In the genomic region with DNA sequence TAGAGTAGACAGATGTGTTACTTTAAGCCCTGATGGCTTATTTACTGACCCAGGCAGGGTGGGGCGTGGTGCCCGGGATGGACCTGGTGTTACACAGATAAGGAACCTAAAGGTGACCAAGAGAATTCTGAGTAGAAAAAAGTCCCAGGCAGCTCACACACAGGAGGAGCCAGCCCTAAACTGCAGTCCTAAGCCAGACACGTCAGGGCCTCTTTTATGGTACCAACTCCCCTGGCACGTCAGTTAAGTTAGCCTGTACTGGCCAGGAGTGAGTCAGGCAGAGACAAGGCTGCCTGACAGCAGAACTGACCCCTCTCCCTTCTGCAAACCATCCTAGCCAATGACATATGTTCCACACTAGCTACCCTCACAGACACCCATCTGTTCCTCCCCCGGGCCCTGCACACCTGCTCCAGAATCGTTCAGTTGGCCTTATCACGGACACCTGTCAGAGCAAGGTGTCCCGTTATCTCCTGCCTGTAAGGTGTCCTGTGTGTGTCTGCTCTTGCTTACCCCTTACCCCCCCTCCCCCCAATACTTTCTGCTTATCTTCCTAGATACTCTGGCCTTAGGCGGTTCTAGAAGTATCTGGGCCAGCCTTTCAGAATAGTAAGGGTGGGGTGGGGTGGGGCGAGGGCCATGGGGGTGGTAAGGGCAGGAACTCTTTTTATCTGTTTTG, we compare ENCODE assay signal across 9 mouse cellular contexts.
DNase-seq lines count a peak whose midpoint lies in the region; ATAC-seq lines count a peak whose summit lies in the region.
"Had no signal": no experiment of that assay in that cellular context is flagged by ENCODE, and none has a peak within 500 bp of the region (broad histone marks: within the 10 kb centered on the region; RNA-seq: fewer than 3 reads in every experiment).

No protein-coding gene starts in this region.

- 34% methylated on average over 10 of the region's 10 CpGs for whole genome bisulfite sequencing in lung, embryonic 15.5 days

- no peak overlapping the region for H3K4me3 ChIP-seq in lung, embryonic 15.5 days
- H3K4me3 ChIP-seq: limb, embryonic 15.5 days had no signal

- no peak for DNase-seq in lung, postnatal 14 days
- peak; percentile 86 for DNase-seq in c-Kit-positive CD71-positive TER-119-negative erythroid progenitor cells, embryonic 14.5 days (ENCODE audit: low read depth)
- DNase-seq in induced T-regulatory cell, adult 2 months (ENCODE audit: low read depth): peak; percentile 59
- DNase-seq in spleen, postnatal 36 days (ENCODE audit: low spot score in 2 of 2): peak; percentile 64 to 85
- no peak for DNase-seq in ovary, postnatal 14 days (ENCODE audit: low spot score)
- no peak for DNase-seq in right cerebral cortex, postnatal 4 days
- no peak for DNase-seq in cerebellum, adult 11 months

- peaks cover 55% of the 10 kb centered on the region for H3K4me1 ChIP-seq in lung, embryonic 15.5 days

- H3K27ac ChIP-seq in lung, embryonic 15.5 days: 0 out of 2 replicates have a peak overlapping the region, but pooled peaks have one; percentile 33
- H3K27ac ChIP-seq: limb, embryonic 15.5 days had no signal

- H3K9me3 ChIP-seq in lung, embryonic 15.5 days: no peaks in the 10 kb centered on the region
- H3K9me3 ChIP-seq: limb, embryonic 15.5 days had no signal

- no peak overlapping the region for H3K9ac ChIP-seq in lung, embryonic 15.5 days
- H3K9ac ChIP-seq: limb, embryonic 15.5 days had no signal

- ATAC-seq in lung, embryonic 15.5 days (ENCODE audit: borderline replicate concordance, extremely low read depth, low FRiP score, low TSS enrichment): peak; percentile 23; the same call in 1 of the 2 replicates

- no peaks in the 10 kb centered on the region for H3K36me3 ChIP-seq in lung, embryonic 15.5 days

- no peak overlapping the region for H3K4me2 ChIP-seq in lung, embryonic 15.5 days
- H3K4me2 ChIP-seq: limb, embryonic 15.5 days had no signal

- H3K27me3 ChIP-seq in lung, embryonic 15.5 days: no peaks in the 10 kb centered on the region
- H3K27me3 ChIP-seq: limb, embryonic 15.5 days had no signal

Comparison
In these comparisons a context has a peak if more than half of its experiments do, and no peak if none do; other contexts are left out.
1. DNase-seq: peak in c-Kit-positive CD71-positive TER-119-negative erythroid progenitor cells, embryonic 14.5 days (single experiment), induced T-regulatory cell, adult 2 months (single experiment) and spleen, postnatal 36 days (2 of 2); none in lung, postnatal 14 days (single experiment), ovary, postnatal 14 days (single experiment), right cerebral cortex, postnatal 4 days (single experiment) and cerebellum, adult 11 months (single experiment).